Comparison of ENCODE assay signal across 8 mouse cellular contexts in the genomic region with DNA sequence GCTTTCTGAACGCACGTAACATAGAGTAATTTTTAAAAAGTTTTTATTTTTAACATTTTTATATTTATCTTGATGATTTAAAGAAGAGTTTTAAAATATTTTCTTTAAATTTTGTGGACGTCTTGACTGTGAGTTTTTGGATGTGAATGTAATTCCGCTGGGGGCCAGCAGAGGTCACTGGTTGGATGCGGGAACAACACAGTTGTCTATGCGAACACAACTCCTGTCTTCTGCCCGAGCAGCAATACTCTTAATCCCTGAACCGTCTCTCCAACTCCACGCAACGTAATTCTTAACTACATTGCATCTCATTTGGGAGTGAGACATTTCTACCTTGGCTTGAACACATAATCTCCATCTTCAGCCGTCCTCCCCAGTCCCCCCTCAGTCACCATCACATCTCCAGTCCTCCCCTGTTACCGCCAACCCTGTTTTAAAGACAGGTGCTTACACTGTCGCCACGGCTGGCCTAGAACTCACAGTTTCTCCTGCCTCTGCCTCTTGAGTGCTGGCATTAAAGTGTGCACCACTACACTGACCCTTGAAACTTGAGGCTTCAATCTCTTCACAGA. TPM values are rescaled to one million over a fixed set of nuclear protein-coding genes. Genes with fewer than 3 reads are reported as not detected.
A peak's percentile ranks its signal among the peaks of the same experiment; 100 is the strongest.
DNase-seq lines count a peak whose midpoint lies in the region; ATAC-seq and TF ChIP-seq lines count a peak whose summit lies in the region.

No protein-coding gene starts in this region.

- in situ Hi-C loops in ES-E14 (cut with MboI; ENCODE audit: low sequenced_read_pairs in 2 of 2, unreplicated experiment in 2 of 2): loop anchor here (5.0 to 10.0 kb wide), 2 partner anchors 87 to 95 kb away; partner anchors contain the start of genes Gm42957 (in 1 of the 2) and Pex11b (in 1 of the 2)

- H3K9me3 ChIP-seq in ES-E14 (ENCODE audit: control insufficient read depth, insufficient read depth, low read depth, low read length): no peaks in the 10 kb centered on the region
- no peaks in the 10 kb centered on the region for H3K9me3 ChIP-seq in forebrain, embryonic 12.5 days
- no peaks in the 10 kb centered on the region for H3K9me3 ChIP-seq in lung, embryonic 14.5 days (ENCODE audit: low read depth, low read length)

- no peak overlapping the region for H3K4me3 ChIP-seq in ES-E14 (ENCODE audit: insufficient read depth in 1 of 2, low read depth in 1 of 2, low read length in 2 of 2, poor library complexity in 1 of 2, severe bottlenecking in 1 of 2)
- H3K4me3 ChIP-seq in forebrain, embryonic 12.5 days (replicated peaks): no peak overlapping the region
- H3K4me3 ChIP-seq in layer of hippocampus, adult 2 months: no peak overlapping the region
- H3K4me3 ChIP-seq in lung, embryonic 14.5 days (ENCODE audit: low read depth, low read length): no peak overlapping the region

- WGBS in forebrain, embryonic 12.5 days: 8% methylated on average over 14 of the region's 14 CpGs
- 8% methylated on average over 14 of the region's 14 CpGs for WGBS in lung, embryonic 14.5 days

- H3K9ac ChIP-seq in ES-E14 (ENCODE audit: insufficient read depth, low read depth, low read length, poor library complexity, severe bottlenecking): no peak overlapping the region
- H3K9ac ChIP-seq in forebrain, embryonic 12.5 days: no peak overlapping the region
- no peak overlapping the region for H3K9ac ChIP-seq in lung, embryonic 14.5 days

- peak; percentile 39; the same call in 1 of the 2 replicates for ATAC-seq in forebrain, embryonic 12.5 days (ENCODE audit: low FRiP score)
- peak; percentile 55; the same call in 1 of the 2 replicates for ATAC-seq in lung, embryonic 14.5 days (ENCODE audit: insufficient read depth)
- ATAC-seq in neutrophil, adult 5-6 weeks (ENCODE audit: extremely low read depth, insufficient number of reproducible peaks, low FRiP score, poor library complexity, severe bottlenecking): peak; percentile 75

- no peak overlapping the region for H3K27ac ChIP-seq in ES-E14 (ENCODE audit: insufficient read depth, low read depth, low read length, poor library complexity, severe bottlenecking)
- H3K27ac ChIP-seq in forebrain, embryonic 12.5 days: no peak overlapping the region
- H3K27ac ChIP-seq in layer of hippocampus, adult 2 months: no peak overlapping the region
- no peak overlapping the region for H3K27ac ChIP-seq in lung, embryonic 14.5 days (ENCODE audit: low read depth)

- peaks cover 2 to 8% of the 10 kb centered on the region in 2 experiments; a peak in 3 of 4 replicates for H3K4me1 ChIP-seq in ES-E14 (ENCODE audit: control insufficient read depth in 2 of 2, insufficient read depth in 2 of 2, low read length in 2 of 2, poor library complexity in 1 of 2)
- 0 out of 2 replicates have a peak, but pooled peaks cover 5% of the 10 kb centered on the region for H3K4me1 ChIP-seq in forebrain, embryonic 12.5 days
- H3K4me1 ChIP-seq in lung, embryonic 14.5 days (ENCODE audit: insufficient read depth): no peaks in the 10 kb centered on the region

- intact Hi-C loops in heart, postnatal 36 days (cut with DNase I): loop anchor here (1.0 to 2.0 kb wide), 3 partner anchors 92 to 161 kb away; partner anchors contain the start of gene Nudt17

- H3K27me3 ChIP-seq in forebrain, embryonic 12.5 days: peaks cover 5% of the 10 kb centered on the region; the same call in 1 of the 2 replicates
- no peaks in the 10 kb centered on the region for H3K27me3 ChIP-seq in lung, embryonic 14.5 days (ENCODE audit: insufficient read depth, low read length)

- H3K4me2 ChIP-seq in forebrain, embryonic 12.5 days: peak overlapping the region; percentile 35
- H3K4me2 ChIP-seq in lung, embryonic 14.5 days: peak overlapping the region; percentile 33; the same call in 1 of the 2 replicates

- DNase-seq in ES-E14 (ENCODE audit: low read depth, low spot score): no peak
- peak; percentile 70 for DNase-seq in c-Kit-positive CD71-positive TER-119-positive erythroid progenitor cells, embryonic 14.5 days (ENCODE audit: low spot score)
- peak; percentile 83 to 90 for DNase-seq in heart, postnatal 36 days
- peak; percentile 66 to 83 for DNase-seq in layer of hippocampus, adult 2 months (ENCODE audit: low spot score in 2 of 2)
- peak; percentile 87 for DNase-seq in lung, embryonic 14.5 days
- DNase-seq in thymus, postnatal 25 days: peak; percentile 80

- H3K36me3 ChIP-seq in ES-E14 (ENCODE audit: control insufficient read depth, insufficient read depth, low read length, poor library complexity, severe bottlenecking): no peaks in the 10 kb centered on the region
- H3K36me3 ChIP-seq in forebrain, embryonic 12.5 days (replicated peaks): no peaks in the 10 kb centered on the region
- H3K36me3 ChIP-seq in lung, embryonic 14.5 days (ENCODE audit: insufficient read depth): no peaks in the 10 kb centered on the region

- TF ChIP-seq CTCF in layer of hippocampus, adult 2 months (conservative IDR thresholded peaks at IDR 0.05): peak; percentile 94
- peak; percentile 82 for TF ChIP-seq CTCF in lung, embryonic 14.5 days (IDR thresholded peaks at IDR 0.05; ENCODE audit: low read depth)

TF ChIP-seq in ES-E14, 5 proteins besides CTCF, POLR2A, EP300 and RAD21:
- TF ChIP-seq MAFK (IDR thresholded peaks at IDR 0.05; ENCODE audit: insufficient read depth, low read depth, low read length) (no peak), ZC3H11A (IDR thresholded peaks at IDR 0.05; ENCODE audit: borderline replicate concordance, low read depth, low read length) (peak; percentile 74; the same call in 1 of the 2 replicates), CHD2 (IDR thresholded peaks at IDR 0.05; ENCODE audit: low read depth, low read length) (no peak)

RNA-seq across cellular contexts. Expression of gene Txnip, which starts 10.3 kb away (rescaled TPM):
- 128 and 161 TPM in 2 replicates for total RNA-seq in ES-E14 (2012; rRNA removed)
- polyA plus RNA-seq in forebrain, embryonic 12.5 days (2016; fragmentation: Nextera tagmentation; extraction: Ambion mirVana): 40.4 and 40.8 TPM in 2 replicates
- 1,000 to 10,000 TPM in 1 of 2 experiments, 100 to 1,000 TPM in 1; 646 to 1,158 TPM for total RNA-seq in heart, postnatal 36 days (2021)
- 10 to 100 TPM; 22.6 to 36.4 TPM for total RNA-seq in layer of hippocampus, adult 2 months (2021)
- polyA plus RNA-seq in lung, embryonic 14.5 days (2014; fragmentation: Nextera tagmentation; extraction: Ambion mirVana): 77.2 and 96.5 TPM in 2 replicates
- total RNA-seq in neutrophil, adult 5-6 weeks (2017): 1,984 and 2,044 TPM in 2 replicates

RNA-seq across cellular contexts. Expression of gene Hfe2, which starts 22.5 kb away (rescaled TPM):
- total RNA-seq in ES-E14 (2012; rRNA removed): 1.0 and 1.2 TPM in 2 replicates
- 0.54 and 0.84 TPM in 2 replicates for polyA plus RNA-seq in forebrain, embryonic 12.5 days (2016; fragmentation: Nextera tagmentation; extraction: Ambion mirVana)
- 100 to 1,000 TPM; 261 to 293 TPM for total RNA-seq in heart, postnatal 36 days (2021)
- total RNA-seq in layer of hippocampus, adult 2 months (2021): under 1 TPM in 1 of 2 experiments, not detected in 1; 0.23 TPM
- polyA plus RNA-seq in lung, embryonic 14.5 days (2014; fragmentation: Nextera tagmentation; extraction: Ambion mirVana): 0.20 and 0.35 TPM in 2 replicates
- total RNA-seq in neutrophil, adult 5-6 weeks (2017): not detected in 2 replicates

RNA-seq across cellular contexts. Expression of gene Gm16253, which starts 29.3 kb away (rescaled TPM):
- total RNA-seq in ES-E14 (2012; rRNA removed): 1.8 and 2.0 TPM in 2 replicates
- 1.3 and 1.7 TPM in 2 replicates for polyA plus RNA-seq in forebrain, embryonic 12.5 days (2016; fragmentation: Nextera tagmentation; extraction: Ambion mirVana)
- 1 to 10 TPM in 1 of 2 experiments, under 1 TPM in 1; 0.89 to 2.8 TPM for total RNA-seq in heart, postnatal 36 days (2021)
- total RNA-seq in layer of hippocampus, adult 2 months (2021): not detected
- 0.89 and 1.2 TPM in 2 replicates for polyA plus RNA-seq in lung, embryonic 14.5 days (2014; fragmentation: Nextera tagmentation; extraction: Ambion mirVana)
- not detected in 2 replicates for total RNA-seq in neutrophil, adult 5-6 weeks (2017)

RNA-seq across cellular contexts. Expression of gene Polr3gl, which starts 46.5 kb away (rescaled TPM):
- total RNA-seq in ES-E14 (2012; rRNA removed): 5.7 and 8.1 TPM in 2 replicates
- polyA plus RNA-seq in forebrain, embryonic 12.5 days (2016; fragmentation: Nextera tagmentation; extraction: Ambion mirVana): 40.1 and 40.7 TPM in 2 replicates
- 10 to 100 TPM; 30.3 to 33.0 TPM for total RNA-seq in heart, postnatal 36 days (2021)
- 10 to 100 TPM; 32.1 to 34.4 TPM for total RNA-seq in layer of hippocampus, adult 2 months (2021)
- 17.8 and 22.9 TPM in 2 replicates for polyA plus RNA-seq in lung, embryonic 14.5 days (2014; fragmentation: Nextera tagmentation; extraction: Ambion mirVana)
- 63.6 and 63.9 TPM in 2 replicates for total RNA-seq in neutrophil, adult 5-6 weeks (2017)

RNA-seq across cellular contexts. Expression of gene Ankrd34a, which starts 49.0 kb away (rescaled TPM):
- 0.67 and 1.1 TPM in 2 replicates for total RNA-seq in ES-E14 (2012; rRNA removed)
- 4.0 and 4.4 TPM in 2 replicates for polyA plus RNA-seq in forebrain, embryonic 12.5 days (2016; fragmentation: Nextera tagmentation; extraction: Ambion mirVana)
- 1 to 10 TPM; 1.3 to 2.2 TPM for total RNA-seq in heart, postnatal 36 days (2021)
- 10 to 100 TPM; 55.2 to 56.7 TPM for total RNA-seq in layer of hippocampus, adult 2 months (2021)
- 2.0 and 2.5 TPM in 2 replicates for polyA plus RNA-seq in lung, embryonic 14.5 days (2014; fragmentation: Nextera tagmentation; extraction: Ambion mirVana)
- not detected in 2 replicates for total RNA-seq in neutrophil, adult 5-6 weeks (2017)

Comparison
In these comparisons a context has a peak if more than half of its experiments do, and no peak if none do; other contexts are left out.
1. RNA of gene Hfe2, which starts 22.5 kb away (total RNA-seq): 261 to 293 TPM in heart, postnatal 36 days; 1.0 to 1.2 TPM in ES-E14, 0.23 TPM in layer of hippocampus, adult 2 months and not detected in neutrophil, adult 5-6 weeks; every median in the first group is over 100 times any median in the second.
2. Peak in every context shown above with its lines, with median percentiles within 50 percentile points of each other: ATAC-seq.